Mouse (Mus musculus) layer of hippocampus, postnatal 25 days (tissue): ENCODE measurements around the gene Dysf. TPM values are rescaled to one million over a fixed set of nuclear protein-coding genes. Genes with fewer than 3 reads are reported as not detected.

Source experiments
- DNase-seq, 2 experiments: peaks; one replicate each; pipeline ENCODE4 v3.0.0; 2022; ENCODE audit warnings: mixed read lengths in 2 of 2, low spot score in 1 of 2; ENCODE audit errors: extremely low spot score in 1 of 2
- total RNA-seq, 2 experiments: library from RNA; stranded (reverse); gene quantifications; 2 replicates each; pipeline ENCODE4 v1.2.3; 2021

The Dysf gene
- total RNA-seq, 2 experiments from 2014 or later, result 1.1 to 3.5 TPM

GRCm38 (mm10) chr6:84219119-84219518 is 210.7 kb downstream of the Dysf start:
- no peak for DNase-seq

- no peak for DNase-seq
These were observed 216.5 kb downstream of the Dysf start for GRCm38 (mm10) chr6:84224861-84225260.

GRCm38 (mm10) chr6:84225587-84225986 is 217.2 kb downstream of the Dysf start:
- DNase-seq, result peak; percentile 44 to 46

GRCm38 (mm10) chr6:84228196-84228595 is 219.8 kb downstream of the Dysf start:
- no peak for DNase-seq

GRCm38 (mm10) chr6:84228786-84229185 is 220.4 kb downstream of the Dysf start:
- no peak for DNase-seq

- DNase-seq, result no peak
These were observed 221.3 kb downstream of the Dysf start for GRCm38 (mm10) chr6:84229739-84230138.

GRCm38 (mm10) chr6:84231108-84231507 is 222.7 kb downstream of the Dysf start:
- no peak for DNase-seq

GRCm38 (mm10) chr6:84232063-84232760 is 223.8 kb downstream of the Dysf start:
- DNase-seq, result peak in 1 of 2 experiments; percentile 34

GRCm38 (mm10) chr6:84233783-84234182 is 225.4 kb downstream of the Dysf start:
- DNase-seq, result no peak

GRCm38 (mm10) chr6:84235365-84235764 is 227.0 kb downstream of the Dysf start:
- DNase-seq, result no peak

- no peak for DNase-seq
These were observed 235.0 kb downstream of the Dysf start for GRCm38 (mm10) chr6:84243385-84243784.

- DNase-seq, result no peak
These were observed 237.8 kb downstream of the Dysf start for GRCm38 (mm10) chr6:84246101-84246760.

GRCm38 (mm10) chr6:84246979-84247378 is 238.6 kb downstream of the Dysf start:
- DNase-seq, result no peak

Other genes with a start within 250 kb of the Dysf start
- gene Ankrd53, start 245.9 kb upstream of the Dysf start, total RNA-seq, result not detected
- gene Tex261, start 232.8 kb upstream of the Dysf start, total RNA-seq, result 10 to 100 TPM; 50.3 to 59.0 TPM
- 10 to 100 TPM; 45.1 to 45.9 TPM for gene Nagk, start 213.6 kb upstream of the Dysf start, total RNA-seq
- 10 to 100 TPM; 41.1 to 45.5 TPM for gene Paip2b, start 176.8 kb upstream of the Dysf start, total RNA-seq
- gene Zfp638, start 141.5 kb upstream of the Dysf start, total RNA-seq, result 100 to 1,000 TPM; 123 to 138 TPM